Mouse (Mus musculus) megakaryocyte, embryonic 14.5 days (primary cell): ENCODE data around the gene Fars2.

ENCODE experiments used
- FLI1 ChIP-seq: IDR thresholded peaks from 2 replicates; pipeline ENCODE4 v1.6.1; 2012; ENCODE audit warnings: low read length, inconsistent platforms, mixed read lengths
- GATA1 ChIP-seq: IDR thresholded peaks from 3 replicates; pipeline ENCODE4 v1.6.1; 2012; ENCODE audit warnings: mixed read lengths, low read length, inconsistent platforms, borderline replicate concordance

- no peak for TF ChIP-seq GATA1
- TF ChIP-seq FLI1: no peak
These were observed 611.3 kb downstream of the Fars2 start for GRCm38 (mm10) chr13:36728509-36728908.
